ENCODE assay signal across 9 mouse cellular contexts in genomic region chr12:85279396-85280080, GRCm38 (mm10). TPM values are rescaled to one million over a fixed set of nuclear protein-coding genes. Genes with fewer than 3 reads are reported as not detected.
DNase-seq lines count a peak whose midpoint lies in the region; ATAC-seq and TF ChIP-seq lines count a peak whose summit lies in the region.
"Had no signal": no experiment of that assay in that cellular context is flagged by ENCODE, and none has a peak within 500 bp of the region (broad histone marks: within the 10 kb centered on the region; RNA-seq: fewer than 3 reads in every experiment).

No protein-coding gene starts in this region.

- peak overlapping the region; percentile 91 for H3K27ac ChIP-seq in gastrocnemius, adult 2 months
- H3K27ac ChIP-seq in hindbrain, embryonic 14.5 days: peak overlapping the region; percentile 80
- H3K27ac ChIP-seq in midbrain, embryonic 10.5 days (replicated peaks): peak overlapping the region; percentile 90

- H3K4me1 ChIP-seq in hindbrain, embryonic 14.5 days (replicated peaks; ENCODE audit: control insufficient read depth, insufficient read depth, low read length): peaks cover 7% of the 10 kb centered on the region; the same call in 1 of the 2 replicates
- peaks cover 14% of the 10 kb centered on the region for H3K4me1 ChIP-seq in midbrain, embryonic 10.5 days

- peak; percentile 47; the same call in 1 of the 2 replicates for ATAC-seq in hindbrain, embryonic 14.5 days (ENCODE audit: low FRiP score)

- no peak for TF ChIP-seq CTCF in gastrocnemius, adult 2 months (IDR thresholded peaks at IDR 0.05)
- TF ChIP-seq CTCF in C2C12 (IDR thresholded peaks at IDR 0.05; ENCODE audit: control insufficient read depth, insufficient read depth, insufficient read length): no peak

- H3K79me2 ChIP-seq in C2C12 (ENCODE audit: control insufficient read depth, insufficient read depth): peaks cover 6% of the 10 kb centered on the region

- peak overlapping the region; percentile 89 for H3K9ac ChIP-seq in hindbrain, embryonic 14.5 days

- H3K4me2 ChIP-seq in hindbrain, embryonic 14.5 days (replicated peaks): peak overlapping the region; percentile 96

- peaks cover 3% of the 10 kb centered on the region for H3K36me3 ChIP-seq in C2C12 (ENCODE audit: control insufficient read depth, insufficient read depth)
- no peaks in the 10 kb centered on the region for H3K36me3 ChIP-seq in hindbrain, embryonic 14.5 days (replicated peaks; ENCODE audit: control insufficient read depth, insufficient read depth)
- peaks cover 17% of the 10 kb centered on the region for H3K36me3 ChIP-seq in midbrain, embryonic 10.5 days

- H3K79me3 ChIP-seq in C2C12 (ENCODE audit: low read depth): no peaks in the 10 kb centered on the region

- WGBS in hindbrain, embryonic 14.5 days: 6% methylated on average over 10 of the region's 10 CpGs
- 7% methylated on average over 10 of the region's 10 CpGs for WGBS in midbrain, embryonic 10.5 days

- intact Hi-C loops in gastrocnemius, adult 2 months (cut with DNase I): no loop called here
- intact Hi-C loops in gastrocnemius, postnatal 14 days (cut with DNase I; ENCODE audit: low total_unique reads): loop anchor here (5.0 kb wide), 1 partner anchor 47 kb away; no protein-coding TSS in a partner anchor

- H3K4me3 ChIP-seq in gastrocnemius, adult 2 months: peak overlapping the region; percentile 80
- peak overlapping the region; percentile 64 for H3K4me3 ChIP-seq in C2C12 (ENCODE audit: insufficient read depth, poor library complexity, severe bottlenecking)
- H3K4me3 ChIP-seq in hindbrain, embryonic 14.5 days (replicated peaks; ENCODE audit: low read length): peak overlapping the region; percentile 87
- peak overlapping the region; percentile 85 for H3K4me3 ChIP-seq in midbrain, embryonic 10.5 days

- H3ac ChIP-seq in C2C12 (ENCODE audit: control insufficient read depth, insufficient read length, low read depth): peak overlapping the region; percentile 79

- H3K27me3 ChIP-seq in C2C12 (ENCODE audit: control insufficient read depth, insufficient read depth, insufficient read length): no peaks in the 10 kb centered on the region
- H3K27me3 ChIP-seq in hindbrain, embryonic 14.5 days (ENCODE audit: control insufficient read depth, insufficient read depth, low read length): no peaks in the 10 kb centered on the region
- H3K27me3 ChIP-seq in midbrain, embryonic 10.5 days (ENCODE audit: low read depth, poor library complexity, severe bottlenecking): no peaks in the 10 kb centered on the region
- H3K27me3 ChIP-seq: Patski had no signal

- no peak for DNase-seq in gastrocnemius, adult 2 months
- DNase-seq in gastrocnemius, postnatal 14 days: no peak
- DNase-seq in cerebellum, adult 9-10 months: peak; percentile 67
- no peak for DNase-seq in hindbrain, embryonic 14.5 days (ENCODE audit: low spot score)
- DNase-seq in midbrain, embryonic 10.5 days (ENCODE audit: low spot score): no peak
- no peak for DNase-seq in gastrocnemius, postnatal 25 days
- DNase-seq in thymus, postnatal 25 days: no peak

- no peaks in the 10 kb centered on the region for H3K9me3 ChIP-seq in hindbrain, embryonic 14.5 days (ENCODE audit: control insufficient read depth, low read length)
- H3K9me3 ChIP-seq in midbrain, embryonic 10.5 days (replicated peaks): no peaks in the 10 kb centered on the region; the same call in 1 of the 2 replicates

TF ChIP-seq in C2C12, 6 proteins besides CTCF, POLR2A, EP300 and RAD21:
- TF ChIP-seq MYOG (IDR thresholded peaks at IDR 0.05; ENCODE audit: control insufficient read depth, extremely low read depth, insufficient read length): no peak
- no peak for TF ChIP-seq FOSL1 (IDR thresholded peaks at IDR 0.05; ENCODE audit: insufficient read depth, low read length, poor library complexity, severe bottlenecking)
- no peak for TF ChIP-seq USF1 (IDR thresholded peaks at IDR 0.05; ENCODE audit: low read depth)
- TF ChIP-seq MAX (IDR thresholded peaks at IDR 0.05): no peak
- no peak for TF ChIP-seq CEBPB (IDR thresholded peaks at IDR 0.05; ENCODE audit: low read depth)
- TF ChIP-seq MYOD1 (IDR thresholded peaks at IDR 0.05; ENCODE audit: control insufficient read depth, insufficient read length, low read depth): no peak

RNA-seq across cellular contexts. Expression of gene Acyp1, which starts 8.7 kb away (rescaled TPM):
- total RNA-seq in gastrocnemius, adult 2 months (2021): 10 to 100 TPM; 37.9 to 52.7 TPM
- 10 to 100 TPM; 26.2 to 27.3 TPM for total RNA-seq in gastrocnemius, postnatal 14 days (2021)
- 17.1 TPM for polyA plus RNA-seq in C2C12 (2012; fragmentation: generic; extraction: Trizol)
- polyA plus RNA-seq in hindbrain, embryonic 14.5 days (2014; fragmentation: Nextera tagmentation; extraction: Ambion mirVana): 46.8 and 59.1 TPM in 2 replicates
- 60.3 and 61.4 TPM in 2 replicates for polyA plus RNA-seq in midbrain, embryonic 10.5 days (2016; fragmentation: Nextera tagmentation; extraction: Ambion mirVana)
- total RNA-seq in gastrocnemius, postnatal 25 days (2021): 10 to 100 TPM; 41.4 to 47.9 TPM

RNA-seq across cellular contexts. Expression of gene Zc2hc1c, which starts 8.9 kb away (rescaled TPM):
- 1 to 10 TPM in 1 of 2 experiments, under 1 TPM in 1; 0.95 to 1.7 TPM for total RNA-seq in gastrocnemius, adult 2 months (2021)
- total RNA-seq in gastrocnemius, postnatal 14 days (2021): under 1 TPM; 0.59 to 0.89 TPM
- polyA plus RNA-seq in C2C12 (2012; fragmentation: generic; extraction: Trizol): 0.75 TPM
- polyA plus RNA-seq in hindbrain, embryonic 14.5 days (2014; fragmentation: Nextera tagmentation; extraction: Ambion mirVana): 1.9 and 2.0 TPM in 2 replicates
- 1.2 and 1.5 TPM in 2 replicates for polyA plus RNA-seq in midbrain, embryonic 10.5 days (2016; fragmentation: Nextera tagmentation; extraction: Ambion mirVana)
- 1 to 10 TPM; 1.1 to 1.2 TPM for total RNA-seq in gastrocnemius, postnatal 25 days (2021)

RNA-seq across cellular contexts. Expression of gene Mlh3, which starts 9.1 kb away (rescaled TPM):
- total RNA-seq in gastrocnemius, adult 2 months (2021): 10 to 100 TPM in 1 of 2 experiments, 1 to 10 TPM in 1; 8.9 to 10.6 TPM
- 1 to 10 TPM; 6.6 to 8.6 TPM for total RNA-seq in gastrocnemius, postnatal 14 days (2021)
- polyA plus RNA-seq in C2C12 (2012; fragmentation: generic; extraction: Trizol): 0.82 TPM
- 9.4 and 9.5 TPM in 2 replicates for polyA plus RNA-seq in hindbrain, embryonic 14.5 days (2014; fragmentation: Nextera tagmentation; extraction: Ambion mirVana)
- polyA plus RNA-seq in midbrain, embryonic 10.5 days (2016; fragmentation: Nextera tagmentation; extraction: Ambion mirVana): 8.2 and 8.8 TPM in 2 replicates
- 1 to 10 TPM; 6.3 to 7.3 TPM for total RNA-seq in gastrocnemius, postnatal 25 days (2021)

RNA-seq across cellular contexts. Expression of gene Nek9, which starts 59.6 kb away (rescaled TPM):
- total RNA-seq in gastrocnemius, adult 2 months (2021): 100 to 1,000 TPM in 1 of 2 experiments, 10 to 100 TPM in 1; 99.2 to 131 TPM
- total RNA-seq in gastrocnemius, postnatal 14 days (2021): 10 to 100 TPM; 47.7 to 51.9 TPM
- 28.4 TPM for polyA plus RNA-seq in C2C12 (2012; fragmentation: generic; extraction: Trizol)
- polyA plus RNA-seq in hindbrain, embryonic 14.5 days (2014; fragmentation: Nextera tagmentation; extraction: Ambion mirVana): 9.5 and 10.0 TPM in 2 replicates
- polyA plus RNA-seq in midbrain, embryonic 10.5 days (2016; fragmentation: Nextera tagmentation; extraction: Ambion mirVana): 20.6 and 21.5 TPM in 2 replicates
- 10 to 100 TPM; 76.8 to 83.5 TPM for total RNA-seq in gastrocnemius, postnatal 25 days (2021)
